Mouse (Mus musculus): ENCODE measurements at regions not wholly inside any gene's neighbourhood (a gene's known extent, or its start where the extent isn't known, plus 50 kb on each side); places are given as distances from the start of the nearest gene placed in this dataset.

DNA sequence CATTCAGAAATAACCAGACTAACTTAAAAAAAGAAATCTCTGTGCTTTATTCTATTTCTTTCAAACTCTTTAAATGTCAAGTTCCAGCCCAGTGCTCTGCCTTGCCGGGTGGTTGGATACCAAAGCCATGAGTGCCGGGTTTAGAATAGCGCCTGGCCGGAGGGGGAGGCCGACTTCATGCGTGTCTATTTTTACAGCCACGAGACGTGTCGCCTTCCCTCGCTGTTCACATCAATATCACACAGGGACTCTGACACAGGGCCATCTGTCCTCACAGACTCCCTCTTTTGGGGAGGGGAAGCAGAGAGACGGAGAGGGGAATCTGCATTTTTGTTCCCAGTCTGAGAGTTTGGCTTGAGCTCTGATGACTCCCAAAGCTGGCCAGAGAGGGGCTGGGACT is 58.7 kb downstream of the Rplp1 start:
- no peak for TF ChIP-seq CTCF (IDR thresholded peaks at IDR 0.05; ENCODE audit: low read depth, low read length)
- TF ChIP-seq GATA1 (IDR thresholded peaks at IDR 0.05; ENCODE audit: borderline replicate concordance, low read length) = no peak
- TF ChIP-seq TAL1 (conservative IDR thresholded peaks at IDR 0.05; ENCODE audit: low read depth, low read length) = no peak

Measured in G1E (cell line).